Mouse (Mus musculus): ENCODE measurements around the gene Ccdc50.

Ccdc50 gene

DNA sequence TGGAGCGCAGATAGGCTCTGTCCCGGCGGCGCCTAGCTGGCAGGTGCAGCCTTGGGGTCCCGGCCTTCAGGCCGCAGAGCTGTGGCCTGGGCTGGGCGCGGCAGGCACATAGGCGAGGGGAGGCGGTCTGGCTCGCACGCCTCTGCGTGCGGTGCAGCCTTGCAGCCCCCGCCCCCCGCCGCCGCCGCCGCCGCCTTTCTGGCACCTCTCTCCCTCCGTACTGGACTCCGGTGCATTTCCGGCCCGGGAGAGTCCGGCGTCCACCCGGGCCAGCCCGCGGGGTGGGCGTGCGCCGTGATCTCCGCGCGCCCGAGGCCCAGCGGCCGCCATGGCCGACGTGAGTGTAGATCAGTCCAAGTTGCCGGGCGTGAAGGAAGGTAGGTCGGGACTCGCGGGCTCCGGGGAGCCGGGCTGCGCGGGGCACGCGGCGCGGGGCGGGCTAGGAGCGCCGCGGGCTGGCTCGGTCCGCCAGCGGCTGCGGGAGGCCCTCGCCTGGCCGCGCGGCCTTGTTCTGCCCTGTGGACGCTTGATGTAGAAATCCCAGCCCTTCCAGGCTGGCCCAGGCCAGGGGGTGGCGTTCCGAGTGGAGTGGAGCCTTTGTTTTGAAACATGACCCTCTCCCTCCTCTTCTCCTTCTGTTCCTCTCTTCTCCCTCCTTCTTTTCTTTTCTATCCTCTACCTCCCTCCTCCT lies at the start of gene Ccdc50:
Ccdc50 (plus strand) TSS at position 109 of the 691 bp plus-strand sequence.
- DNase-seq (ENCODE audit: low spot score): peak; percentile 26

DNA sequence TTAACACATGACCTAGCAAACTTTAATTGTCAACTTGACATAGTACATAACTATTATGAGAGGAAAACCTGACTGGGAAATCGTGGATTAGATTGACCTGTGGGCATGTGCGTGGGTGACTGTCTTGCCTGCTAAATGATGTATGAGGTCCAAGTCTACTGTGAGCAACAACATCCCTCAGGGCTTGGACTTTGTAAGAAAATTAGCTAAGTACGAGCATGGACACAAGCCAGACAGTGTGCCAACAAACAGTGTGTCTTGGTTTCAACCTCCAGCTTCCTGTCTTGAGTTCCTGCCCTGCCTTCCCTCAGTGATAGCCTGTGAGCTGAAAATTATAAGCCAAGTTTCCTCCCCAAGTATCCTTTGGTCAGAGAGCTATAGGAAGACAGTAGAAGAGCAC lies 41.1 kb upstream of the Ccdc50 start:
- DNase-seq (ENCODE audit: low spot score): no peak

GRCm38 (mm10) chr16:27348359-27348758 lies 40.3 kb upstream of the Ccdc50 start:
- DNase-seq (ENCODE audit: low spot score): no peak

DNA sequence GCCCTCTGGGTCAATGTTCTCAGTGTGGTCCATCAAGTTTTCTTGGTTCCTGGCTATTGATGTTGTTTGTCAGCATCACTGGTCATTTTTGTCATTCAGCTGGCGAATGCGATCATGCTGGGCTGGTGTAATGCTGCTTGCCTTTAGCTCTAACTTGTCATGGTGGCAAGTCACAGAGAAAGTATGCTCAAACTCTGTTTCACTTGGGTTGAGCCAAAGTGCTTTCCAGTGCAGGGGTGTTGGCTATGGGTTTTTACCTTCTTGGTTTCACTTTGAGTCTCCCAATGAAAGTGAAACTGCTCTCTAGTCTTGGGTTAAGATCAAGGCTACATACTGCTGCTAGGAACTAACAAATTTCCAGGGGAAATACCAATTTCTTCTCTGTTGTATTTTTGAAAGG lies 39.4 kb upstream of the Ccdc50 start:
- no peak for DNase-seq (ENCODE audit: low spot score)

GRCm38 (mm10) chr16:27349878-27350532 lies 38.7 kb upstream of the Ccdc50 start:
- DNase-seq (ENCODE audit: low spot score): no peak

GRCm38 (mm10) chr16:27354464-27354863 lies 34.2 kb upstream of the Ccdc50 start:
- no peak for DNase-seq (ENCODE audit: low spot score)

- no peak for DNase-seq (ENCODE audit: low spot score)
These were observed 28.6 kb upstream of the Ccdc50 start for GRCm38 (mm10) chr16:27360059-27360458.

GRCm38 (mm10) chr16:27370191-27370590 lies 18.5 kb upstream of the Ccdc50 start, which contains the start of gene Uts2b:
TSS of gene Uts2b (minus strand) at chr16:27370239.
- DNase-seq (ENCODE audit: low spot score): no peak

- no peak for DNase-seq (ENCODE audit: low spot score)
These were observed 18.0 kb upstream of the Ccdc50 start for GRCm38 (mm10) chr16:27370700-27371099.

- no peak for DNase-seq (ENCODE audit: low spot score)
These were observed 14.5 kb upstream of the Ccdc50 start for GRCm38 (mm10) chr16:27374139-27374538.

DNA sequence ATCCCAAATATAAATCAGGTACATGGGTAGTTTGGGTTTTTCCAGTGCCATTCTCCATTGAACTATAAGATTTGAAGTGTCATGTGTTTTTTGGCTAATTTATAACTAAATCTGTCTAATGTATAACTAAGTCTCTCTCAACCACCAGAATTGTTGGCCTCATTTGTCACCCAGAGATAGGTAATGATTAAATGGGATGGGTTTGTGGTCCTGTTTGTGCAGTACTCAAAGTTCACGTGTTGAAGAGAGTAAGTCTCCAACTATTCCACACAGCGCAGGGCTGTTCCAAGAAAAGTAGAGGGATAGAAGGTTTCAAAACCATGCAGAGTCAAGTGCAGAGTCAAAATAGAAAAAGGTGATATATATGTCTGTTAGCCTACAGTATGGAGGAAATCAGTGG lies 13.4 kb upstream of the Ccdc50 start:
- DNase-seq (ENCODE audit: low spot score): no peak

DNA sequence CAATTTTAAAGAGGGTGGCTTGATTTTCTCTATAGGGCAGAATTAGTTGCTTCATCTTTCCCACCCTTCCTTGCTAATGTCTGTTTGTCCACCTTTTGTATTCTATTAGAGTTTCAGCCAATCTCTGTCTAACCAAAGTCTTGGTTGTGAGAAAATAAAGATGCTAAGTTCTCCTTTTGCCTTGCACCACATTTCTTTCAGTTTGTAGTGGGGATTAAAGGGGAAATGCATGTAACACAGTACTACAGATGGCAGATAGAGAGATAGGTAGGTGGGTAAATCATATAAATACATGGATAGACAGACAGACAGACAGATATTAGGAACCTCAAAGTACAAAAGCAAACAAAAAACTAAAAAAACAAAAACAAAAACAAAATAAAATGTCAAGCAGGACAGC lies 12.1 kb upstream of the Ccdc50 start:
- DNase-seq (ENCODE audit: low spot score): no peak

GRCm38 (mm10) chr16:27382217-27382616 lies 6.5 kb upstream of the Ccdc50 start:
- no peak for DNase-seq (ENCODE audit: low spot score)

- no peak for DNase-seq (ENCODE audit: low spot score)
These were observed 3.6 kb upstream of the Ccdc50 start for GRCm38 (mm10) chr16:27384893-27385603.

DNA sequence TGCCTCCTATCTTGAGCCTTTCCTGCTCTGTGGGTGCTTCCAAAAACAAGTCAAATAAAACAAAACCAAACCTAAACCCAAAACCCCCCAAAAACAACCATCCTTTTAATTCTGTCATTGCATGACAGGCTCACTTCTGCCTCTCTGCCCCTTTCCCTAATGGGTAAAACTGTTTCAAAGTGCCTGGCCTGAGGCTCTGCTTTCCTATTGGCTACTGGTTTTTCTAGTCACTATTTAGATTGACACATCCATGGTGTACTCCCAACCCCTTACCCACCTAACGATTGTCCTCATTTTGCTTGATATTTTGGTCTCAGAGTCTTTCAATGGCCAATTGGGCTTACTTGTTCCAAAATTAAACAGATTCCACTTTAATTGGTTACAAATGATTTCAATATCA lies 3.0 kb upstream of the Ccdc50 start:
- no peak for DNase-seq (ENCODE audit: low spot score)

DNA sequence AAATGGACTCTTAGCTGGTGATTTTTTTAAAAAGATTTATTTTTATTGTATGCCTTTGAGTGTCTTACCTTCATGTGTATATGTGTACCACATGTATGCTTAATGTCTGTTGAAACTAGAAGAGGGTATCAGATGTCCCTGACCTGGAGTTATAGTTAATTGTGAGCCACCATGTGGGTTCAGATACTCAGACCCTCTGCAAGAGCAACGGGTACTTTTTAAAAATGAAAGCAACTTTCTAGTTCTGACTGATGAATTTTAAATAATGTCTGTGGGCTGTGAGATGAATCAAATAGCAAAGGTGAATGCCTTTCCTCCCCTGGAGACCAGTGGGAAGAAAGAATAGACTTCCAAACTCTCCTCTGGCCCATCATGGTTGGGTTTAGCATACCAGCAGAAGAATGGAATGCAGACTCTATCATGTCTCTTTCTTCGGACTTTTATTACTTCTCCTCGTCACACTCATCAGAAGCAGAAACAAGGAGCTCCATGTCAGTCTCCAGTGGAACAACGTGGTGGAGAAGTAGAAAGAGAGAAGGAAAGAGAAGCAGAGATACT lies 1.7 kb upstream of the Ccdc50 start:
- no peak for DNase-seq (ENCODE audit: low spot score)

- DNase-seq (ENCODE audit: low spot score): no peak
These were observed 746 bp upstream of the Ccdc50 start for GRCm38 (mm10) chr16:27387634-27388611.

- DNase-seq (ENCODE audit: low spot score): no peak
These were observed 1.0 kb downstream of the Ccdc50 start for GRCm38 (mm10) chr16:27389534-27390282.

GRCm38 (mm10) chr16:27390306-27390705 lies 1.6 kb downstream of the Ccdc50 start:
- DNase-seq (ENCODE audit: low spot score): no peak

GRCm38 (mm10) chr16:27391845-27392244 lies 3.2 kb downstream of the Ccdc50 start:
- DNase-seq (ENCODE audit: low spot score): no peak
